Mouse (Mus musculus) thymus, adult 18-20 months (tissue): ENCODE data around the gene Nup214.

Experiments
- DNase-seq, 2 experiments: peaks; one replicate each; pipeline ENCODE4 v3.0.0; 2022; ENCODE audit warnings: mixed read lengths in 2 of 2

The Nup214 gene

DNA sequence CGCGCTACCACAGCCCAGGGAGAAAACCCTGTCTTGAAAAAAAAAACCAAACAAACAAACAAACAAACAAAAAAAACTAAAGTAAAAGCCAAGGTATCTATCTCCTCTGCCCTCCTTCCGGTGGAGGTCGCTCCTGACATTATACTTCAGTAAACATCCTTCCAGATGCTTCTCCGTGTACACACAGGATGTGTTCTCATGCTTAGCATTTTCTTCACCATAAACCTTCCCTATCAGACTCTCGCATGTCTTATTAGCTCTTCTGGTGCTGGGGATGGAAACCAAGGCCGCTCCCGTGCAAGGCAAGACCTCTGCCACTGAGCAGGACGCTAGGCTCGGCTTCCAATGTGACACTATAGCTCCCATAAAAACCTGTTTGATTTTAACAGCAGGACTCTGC lies 103.5 kb downstream of the Nup214 start:
- peak in 1 of 2 experiments; percentile 25 for DNase-seq

GRCm38 (mm10) chr2:32078522-32078921 lies 104.3 kb downstream of the Nup214 start:
- peak; percentile 81 to 85 for DNase-seq

- DNase-seq: peak; percentile 27 to 40
Measured at GRCm38 (mm10) chr2:32079191-32079725, 105.0 kb downstream of the Nup214 start.

DNA sequence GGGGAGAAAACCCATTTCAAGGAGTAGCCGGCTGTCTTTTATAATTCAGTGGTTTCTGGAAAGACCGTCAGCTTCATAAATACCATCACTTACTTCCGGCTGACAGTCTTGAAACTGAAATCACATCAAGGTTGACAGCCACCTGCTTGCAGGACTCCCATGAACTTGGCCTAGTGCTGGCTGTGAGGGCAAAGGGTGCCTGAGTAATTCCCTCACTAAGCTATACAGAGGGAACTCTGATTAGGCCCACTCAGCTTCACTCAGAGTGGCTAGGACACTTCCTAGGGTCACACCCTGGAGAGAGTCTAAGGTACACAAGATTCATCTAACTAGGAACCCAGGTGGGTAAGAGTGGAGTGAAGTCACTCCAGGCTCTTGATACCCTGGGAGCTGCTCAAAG lies 106.4 kb downstream of the Nup214 start:
- DNase-seq: peak; percentile 23 to 46

- no peak for DNase-seq
Measured at GRCm38 (mm10) chr2:32081296-32081929, 107.2 kb downstream of the Nup214 start.

GRCm38 (mm10) chr2:32082229-32082628 lies 108.0 kb downstream of the Nup214 start:
- peak in 1 of 2 experiments; percentile 29 for DNase-seq

GRCm38 (mm10) chr2:32083159-32084011 lies 109.1 kb downstream of the Nup214 start:
- peak; percentile 74 to 78 for DNase-seq

- peak; percentile 65 to 75 for DNase-seq
Measured at GRCm38 (mm10) chr2:32084111-32084871, 110.1 kb downstream of the Nup214 start, which contains the start of gene Fam78a. Gene Fam78a, minus strand, starts transcription at chr2:32084857.

- no peak for DNase-seq
Measured at GRCm38 (mm10) chr2:32084872-32085199, 110.6 kb downstream of the Nup214 start.

DNA sequence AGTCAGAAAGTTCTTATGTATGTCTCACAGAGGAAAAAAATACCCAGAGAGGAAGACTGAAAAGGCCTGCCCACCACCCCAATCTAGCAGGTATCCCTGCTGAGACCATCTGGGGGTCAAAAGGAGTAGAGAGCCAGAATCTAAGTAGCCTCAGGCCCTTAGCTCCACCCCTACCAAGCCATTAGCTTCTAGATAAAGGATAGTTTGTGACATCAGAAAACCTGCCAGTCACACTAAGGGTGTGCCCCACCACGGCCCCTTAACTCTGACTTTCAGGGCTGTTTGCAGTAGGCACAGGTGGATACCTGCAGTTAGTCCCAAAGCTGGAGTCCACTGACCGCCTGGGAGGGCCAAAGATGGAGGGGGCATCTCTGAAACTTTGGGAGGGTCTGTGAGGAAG lies 111.0 kb downstream of the Nup214 start:
- DNase-seq: peak in 1 of 2 experiments; percentile 34

DNA sequence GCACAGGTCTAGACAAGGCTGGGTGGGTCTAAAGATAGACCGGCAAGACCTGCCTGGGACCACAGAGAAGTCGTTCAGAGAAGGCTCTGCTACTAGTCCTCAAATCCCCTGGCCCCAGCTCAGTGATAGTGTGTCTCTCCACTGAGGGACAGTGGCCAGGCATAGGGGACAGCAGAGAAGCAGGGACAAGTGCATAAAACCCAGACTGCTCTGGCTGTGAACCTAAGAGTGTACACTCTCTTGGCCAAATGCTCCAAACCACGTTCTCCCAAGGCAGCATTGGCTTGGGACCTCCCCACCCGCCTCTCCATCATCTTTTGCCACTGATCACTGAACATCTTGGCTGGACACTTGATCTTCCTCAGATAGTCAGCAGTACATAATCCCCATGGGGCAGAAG lies 113.4 kb downstream of the Nup214 start:
- no peak for DNase-seq

DNA sequence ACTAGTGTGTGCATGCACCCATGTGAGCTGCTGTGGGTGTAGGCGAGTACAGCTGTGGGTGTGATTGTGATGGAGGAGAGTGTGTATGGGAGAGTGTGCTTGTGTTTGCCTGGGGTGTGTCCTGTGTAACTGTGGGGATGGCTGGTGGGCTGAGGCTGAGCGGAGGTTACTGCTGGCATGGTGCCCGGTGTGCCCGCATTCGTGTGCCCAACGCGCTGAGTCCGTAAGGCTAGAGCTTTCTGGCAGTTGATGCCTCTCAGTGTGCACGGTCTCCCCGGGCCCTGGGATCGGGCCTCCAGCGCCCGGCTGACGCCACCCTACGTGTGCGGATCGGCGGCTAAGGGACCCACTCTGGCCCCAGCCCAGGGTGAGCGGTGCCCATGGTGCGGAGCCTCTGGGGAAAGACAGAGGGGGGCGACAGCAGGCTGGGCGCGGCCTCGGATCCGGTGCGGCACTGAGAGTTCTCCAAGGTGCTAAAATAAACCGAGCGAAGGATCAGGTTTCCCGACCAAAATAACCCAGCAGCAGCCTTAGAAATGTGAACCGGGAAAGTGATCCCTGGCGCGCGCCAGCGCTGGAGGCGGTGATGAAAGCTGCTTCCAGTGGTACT lies 114.2 kb downstream of the Nup214 start:
- no peak for DNase-seq

DNA sequence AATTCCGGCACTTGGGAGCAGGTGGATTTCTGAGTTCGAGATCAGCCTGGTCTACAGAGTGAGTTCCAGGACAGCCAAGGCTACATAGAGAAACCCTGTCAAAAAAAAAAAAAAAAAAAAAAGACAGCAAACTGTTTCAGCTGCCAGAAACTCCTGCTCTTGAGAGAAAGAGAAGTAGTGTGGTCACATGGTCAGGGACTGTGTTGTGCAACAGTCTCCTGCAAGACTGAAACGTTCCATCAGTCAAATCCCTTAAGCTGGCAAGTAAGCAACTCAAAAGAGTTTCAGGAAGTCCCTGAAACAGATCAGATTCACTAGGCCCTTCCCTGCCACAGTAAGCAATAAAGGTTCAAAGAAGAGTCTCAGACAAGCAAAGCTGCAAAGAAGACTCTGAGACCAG lies 115.4 kb downstream of the Nup214 start:
- no peak for DNase-seq

GRCm38 (mm10) chr2:32090145-32090544 lies 115.9 kb downstream of the Nup214 start:
- no peak for DNase-seq

GRCm38 (mm10) chr2:32091956-32092355 lies 117.7 kb downstream of the Nup214 start:
- no peak for DNase-seq

GRCm38 (mm10) chr2:32094001-32094707 lies 119.9 kb downstream of the Nup214 start:
- DNase-seq: no peak

GRCm38 (mm10) chr2:32095351-32096121 lies 121.3 kb downstream of the Nup214 start, which contains the start of gene Plpp7:
Gene Plpp7, plus strand, starts transcription at chr2:32095528.
- no peak for DNase-seq

DNA sequence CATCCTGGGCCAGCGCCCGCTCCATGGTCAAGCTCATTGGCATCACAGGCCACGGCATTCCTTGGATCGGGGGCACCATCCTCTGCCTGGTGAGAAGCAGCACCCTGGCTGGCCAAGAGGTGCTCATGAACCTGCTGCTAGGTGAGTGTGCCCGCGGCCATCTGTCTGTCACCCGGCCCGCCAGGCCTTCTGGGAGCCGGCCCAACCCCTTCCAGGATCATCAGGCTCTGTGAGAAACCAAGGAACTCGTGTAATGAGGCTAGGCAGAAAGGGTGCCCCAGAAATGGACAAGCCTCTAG lies 121.8 kb downstream of the Nup214 start:
- no peak for DNase-seq

- no peak for DNase-seq
Measured at GRCm38 (mm10) chr2:32102944-32103343, 128.7 kb downstream of the Nup214 start.

DNA sequence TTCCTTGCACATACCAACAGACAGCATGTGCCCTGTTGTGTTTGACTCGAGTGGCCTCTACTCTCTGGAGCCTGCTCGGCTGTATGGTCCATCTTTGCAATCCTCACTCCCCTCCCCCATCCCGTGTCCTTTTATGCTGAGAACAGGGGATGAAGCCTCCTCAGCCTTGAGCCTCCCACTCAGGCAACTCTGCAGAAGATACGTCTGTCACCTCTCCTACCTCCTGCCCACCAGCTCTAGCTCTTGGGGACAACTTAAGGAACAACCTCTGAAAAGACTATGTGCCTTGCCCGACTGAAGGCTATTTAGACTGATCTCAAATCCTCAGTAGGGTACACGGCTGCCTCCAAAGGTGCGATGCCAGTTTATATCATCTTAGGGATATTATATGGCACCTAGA lies 129.3 kb downstream of the Nup214 start:
- DNase-seq: no peak
